Mouse (Mus musculus) liver, embryonic 16.5 days (tissue): Measurements from ENCODE around the gene Ackr2. TPM values are rescaled to one million over a fixed set of nuclear protein-coding genes. Genes with fewer than 3 reads are reported as not detected.

Experiments
- ATAC-seq: fragments of 200-750 bp; cut with Nextera tagmentation; 2 replicates; pipeline ENCODE4 v1.8.0; 2017; ENCODE audit warnings: low read depth, mild to moderate bottlenecking, moderate number of reproducible peaks, moderate library complexity
- H3K27ac ChIP-seq: fragments of 300-500 bp; sonication (generic); 2 replicates; pipeline ENCODE4 v1.5.1; 2014; ENCODE audit warnings: mild to moderate bottlenecking, low read length
- H3K27me3 ChIP-seq: fragments of 300-500 bp; sonication (generic); 2 replicates; pipeline ENCODE4 v1.6.1; 2014; ENCODE audit warnings: low read depth, low read length, mixed read lengths; ENCODE audit not compliant: control insufficient read depth, insufficient read depth
- H3K36me3 ChIP-seq: fragments of 300-500 bp; sonication (generic); 2 replicates; pipeline ENCODE4 v1.6.1; 2014; ENCODE audit warnings: mild to moderate bottlenecking; ENCODE audit not compliant: control insufficient read depth, insufficient read depth
- H3K4me1 ChIP-seq: fragments of 300-500 bp; sonication (generic); 2 replicates; pipeline ENCODE4 v1.6.1; 2014; ENCODE audit warnings: low read depth, low read length, mixed read lengths; ENCODE audit not compliant: control insufficient read depth
- H3K4me2 ChIP-seq: fragments of 300-500 bp; sonication (generic); 2 replicates; pipeline ENCODE4 v1.6.1; 2014; ENCODE audit warnings: low read depth, low read length, mixed read lengths
- H3K4me3 ChIP-seq: fragments of 300-500 bp; sonication (generic); 2 replicates; pipeline ENCODE4 v1.5.1; 2014; ENCODE audit warnings: low read depth, mild to moderate bottlenecking, low read length
- H3K9ac ChIP-seq: fragments of 300-500 bp; sonication (generic); 2 replicates; pipeline ENCODE4 v1.6.1; 2014; ENCODE audit warnings: low read depth, low read length
- H3K9me3 ChIP-seq: fragments of 300-500 bp; sonication (generic); replicated peaks from 2 replicates; pipeline ENCODE4 v1.6.1; 2016; ENCODE audit warnings: low read length; ENCODE audit not compliant: control insufficient read depth
- WGBS: fragments of 180-500 bp; shearing (Covaris S2); extraction: QIAGEN DNeasy Blood & Tissue Kit; methylation state at CpG from one replicate; pipeline ENCODE4 v1.1.7; 2014; ENCODE audit not compliant: insufficient replicate concordance; 5-methylcytosine and 5-hydroxymethylcytosine counted together
- polyA plus RNA-seq: library from polyadenylated mRNA; unstranded; fragments of >200 nt; fragmentation: Nextera tagmentation; extraction: Ambion mirVana; gene quantifications from 2 replicates; pipeline ENCODE4 v1.2.1, GENCODE M21; 2015

The Ackr2 gene
- polyA plus RNA-seq, 1 experiment from 2014 or later, result 0.72 TPM

GRCm38 (mm10) chr9:121865425-121866008, 32.6 kb upstream of the Ackr2 start:
- no peak for ATAC-seq
- Histone ChIP-seq H3K9me3 (no peaks in the 10 kb centered on the region), H3K27ac (no peak overlapping the region), H3K4me1 (no peaks in the 10 kb centered on the region), H3K4me2 (no peak overlapping the region), H3K9ac (no peak overlapping the region), H3K36me3 (no peaks in the 10 kb centered on the region), H3K4me3 (no peak overlapping the region), H3K27me3 (no peaks in the 10 kb centered on the region)
- 49% methylated on average over 3 of the region's 3 CpGs for WGBS

DNA sequence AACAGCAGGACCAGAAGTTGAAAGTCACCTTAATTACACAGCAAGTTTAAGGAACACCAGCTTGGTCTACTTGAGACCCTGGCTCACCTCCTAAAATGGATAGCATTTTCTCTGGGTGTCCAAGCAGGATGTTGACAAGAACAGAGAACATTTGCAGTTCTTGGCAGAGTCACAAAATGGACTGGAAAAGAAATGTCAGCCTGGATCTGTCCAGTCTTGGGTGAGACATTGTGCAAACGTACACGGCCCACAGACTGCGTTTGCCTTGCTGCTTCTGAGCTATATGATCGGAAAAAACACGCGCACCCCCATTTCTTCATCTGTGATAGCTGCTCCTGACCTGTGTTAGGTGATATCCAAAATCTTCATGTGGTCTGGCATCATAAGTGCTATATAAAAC, 30.5 kb upstream of the Ackr2 start:
- no peak for ATAC-seq
- 81% methylated on average over 6 of the region's 6 CpGs for WGBS
- Histone ChIP-seq H3K4me3 (no peak overlapping the region), H3K27me3 (no peaks in the 10 kb centered on the region), H3K4me2 (no peak overlapping the region), H3K9ac (no peak overlapping the region), H3K4me1 (no peaks in the 10 kb centered on the region), H3K36me3 (no peaks in the 10 kb centered on the region), H3K27ac (no peak overlapping the region), H3K9me3 (no peaks in the 10 kb centered on the region)

GRCm38 (mm10) chr9:121868236-121868635, 29.9 kb upstream of the Ackr2 start:
- Histone ChIP-seq H3K27me3 (no peaks in the 10 kb centered on the region), H3K9me3 (no peaks in the 10 kb centered on the region), H3K4me3 (no peak overlapping the region), H3K4me1 (no peaks in the 10 kb centered on the region), H3K36me3 (no peaks in the 10 kb centered on the region), H3K9ac (no peak overlapping the region), H3K4me2 (no peak overlapping the region), H3K27ac (no peak overlapping the region)
- 60% methylated on average over 6 of the region's 6 CpGs for WGBS
- ATAC-seq, result no peak

DNA sequence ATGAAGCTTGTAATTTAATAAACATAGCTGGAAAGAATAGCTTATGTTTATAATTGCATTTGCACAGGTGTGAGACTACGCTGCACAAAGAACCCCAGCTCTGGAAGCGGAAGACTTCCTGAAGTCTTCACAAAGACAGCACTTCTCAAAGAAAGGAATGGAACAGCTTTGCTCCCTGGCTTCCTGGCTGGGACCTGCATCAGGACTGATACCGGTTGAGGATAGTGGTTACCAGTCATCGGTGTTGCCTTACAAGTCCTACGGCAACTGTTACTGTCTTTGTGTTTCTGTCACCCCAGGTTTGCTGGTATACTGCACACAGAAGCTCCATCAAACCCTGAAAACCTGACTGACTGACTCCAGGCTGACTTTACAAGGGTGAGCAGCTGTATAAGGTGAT, 28.7 kb upstream of the Ackr2 start:
- Histone ChIP-seq H3K27ac (no peak overlapping the region), H3K4me1 (no peaks in the 10 kb centered on the region), H3K9ac (no peak overlapping the region), H3K27me3 (no peaks in the 10 kb centered on the region), H3K4me3 (no peak overlapping the region), H3K9me3 (no peaks in the 10 kb centered on the region), H3K36me3 (no peaks in the 10 kb centered on the region), H3K4me2 (no peak overlapping the region)
- WGBS, result 72% methylated on average over 5 of the region's 5 CpGs
- no peak for ATAC-seq

DNA sequence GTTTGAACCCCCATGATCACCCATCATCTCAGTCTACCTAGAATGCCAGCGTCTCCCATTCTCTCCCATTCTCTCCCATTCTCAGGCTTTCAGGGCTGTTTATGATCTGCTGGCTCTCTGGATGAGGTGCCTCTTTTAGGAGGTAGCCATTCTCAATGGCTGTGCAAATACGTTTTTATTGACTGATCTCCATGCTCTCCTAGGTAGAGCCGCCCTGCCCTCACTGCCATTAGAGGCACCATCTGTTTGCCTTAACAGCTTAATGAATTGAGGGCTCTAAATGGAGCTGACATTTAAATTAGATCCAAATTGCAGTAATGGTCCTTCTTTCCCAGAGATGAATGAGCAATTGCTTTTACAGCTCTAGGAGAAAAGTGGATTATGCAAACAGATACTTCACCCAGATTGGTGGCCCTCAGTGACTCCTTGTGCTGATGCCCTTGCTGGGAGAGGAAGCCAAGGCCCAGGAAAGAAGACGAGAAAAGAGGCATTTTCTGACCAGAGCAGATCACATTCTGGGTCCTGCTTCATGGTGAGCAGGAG, 28.1 kb upstream of the Ackr2 start:
- 39% methylated on average over 4 of the region's 4 CpGs for WGBS

GRCm38 (mm10) chr9:121872062-121872683, 26.0 kb upstream of the Ackr2 start:
- Histone ChIP-seq H3K4me1 (no peaks in the 10 kb centered on the region), H3K27ac (no peak overlapping the region), H3K9me3 (no peaks in the 10 kb centered on the region), H3K27me3 (no peaks in the 10 kb centered on the region), H3K4me2 (no peak overlapping the region), H3K4me3 (no peak overlapping the region), H3K9ac (no peak overlapping the region), H3K36me3 (no peaks in the 10 kb centered on the region)
- 57% methylated on average over 2 of the region's 2 CpGs for WGBS
- no peak for ATAC-seq

More for the DNA sequence above, 28.1 kb upstream of the Ackr2 start:
- no peak overlapping the region for H3K27ac ChIP-seq
- H3K4me3 ChIP-seq, result no peak overlapping the region
- no peaks in the 10 kb centered on the region for H3K36me3 ChIP-seq
- H3K4me2 ChIP-seq, result no peak overlapping the region
- H3K4me1 ChIP-seq, result no peaks in the 10 kb centered on the region
- H3K27me3 ChIP-seq, result no peaks in the 10 kb centered on the region
- no peak for ATAC-seq
- no peaks in the 10 kb centered on the region for H3K9me3 ChIP-seq
- no peak overlapping the region for H3K9ac ChIP-seq

GRCm38 (mm10) chr9:121873578-121873977, 24.6 kb upstream of the Ackr2 start:
- 0 out of 2 replicates have a peak, but pooled peaks have one; percentile 27 for ATAC-seq
- Histone ChIP-seq H3K27ac (no peak overlapping the region), H3K4me2 (no peak overlapping the region), H3K4me3 (no peak overlapping the region), H3K9ac (no peak overlapping the region), H3K36me3 (no peaks in the 10 kb centered on the region), H3K4me1 (no peaks in the 10 kb centered on the region), H3K27me3 (no peaks in the 10 kb centered on the region), H3K9me3 (no peaks in the 10 kb centered on the region)

DNA sequence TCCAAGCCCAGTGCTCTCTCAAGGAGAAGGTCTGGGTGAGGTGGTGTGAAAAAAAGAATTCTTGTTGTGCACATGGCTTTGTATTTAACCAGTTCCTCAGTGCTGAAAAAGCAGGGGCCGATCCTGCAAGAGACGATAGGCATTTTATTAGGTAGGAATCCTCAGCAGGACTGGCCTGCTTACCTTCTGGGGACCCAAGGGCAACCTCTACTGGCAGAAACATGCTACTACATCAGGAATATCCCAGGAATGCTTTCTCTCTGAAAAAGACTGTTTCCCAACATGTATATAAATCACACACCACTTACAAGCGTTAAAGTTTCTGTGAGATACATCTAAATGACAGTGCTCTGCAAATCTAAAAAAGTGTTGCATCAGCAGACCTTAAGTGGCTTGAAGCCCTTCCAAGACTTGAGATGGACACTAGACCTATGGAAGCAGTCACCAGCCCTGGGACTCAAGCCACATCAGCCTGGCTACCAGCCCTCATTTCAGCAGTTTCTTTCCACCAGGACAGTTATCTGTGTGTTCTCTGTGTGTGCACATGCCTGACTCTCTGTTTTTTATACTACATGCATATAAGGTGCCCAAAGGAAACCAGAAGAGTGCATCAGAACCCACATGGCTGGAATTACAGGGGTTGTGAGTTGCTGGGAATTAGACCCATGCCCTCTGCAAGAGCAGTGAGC, 21.0 kb upstream of the Ackr2 start:
- peaks cover 2% of the 10 kb centered on the region; the same call in 1 of the 2 replicates for H3K4me1 ChIP-seq
- no peak overlapping the region for H3K4me2 ChIP-seq
- no peak for ATAC-seq
- no peaks in the 10 kb centered on the region for H3K9me3 ChIP-seq
- WGBS, result 12% methylated on average over 3 of the region's 3 CpGs
- no peak overlapping the region for H3K9ac ChIP-seq
- H3K27me3 ChIP-seq, result no peaks in the 10 kb centered on the region
- no peaks in the 10 kb centered on the region for H3K36me3 ChIP-seq
- H3K4me3 ChIP-seq, result no peak overlapping the region
- no peak overlapping the region for H3K27ac ChIP-seq

DNA sequence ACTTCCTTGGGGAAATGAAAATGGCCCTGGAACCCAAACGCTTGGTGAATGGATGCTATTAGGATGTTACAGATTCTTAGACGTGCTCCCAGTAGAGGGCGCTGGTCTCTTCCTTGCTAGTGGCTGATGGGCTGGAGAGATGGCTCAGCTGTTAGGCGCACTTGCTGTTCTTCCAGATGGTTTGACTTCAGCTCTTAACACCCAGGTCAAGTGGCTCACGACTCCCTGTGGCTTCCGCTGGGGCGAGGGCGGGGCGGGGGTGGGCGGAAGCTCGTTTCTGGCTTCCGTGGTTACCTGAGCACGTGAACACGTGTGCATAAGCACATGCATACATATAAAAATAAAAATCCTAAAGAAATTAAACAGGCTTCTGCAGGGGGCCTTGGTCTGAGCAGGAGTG, 17.3 kb upstream of the Ackr2 start:
- no peaks in the 10 kb centered on the region for H3K36me3 ChIP-seq
- H3K27ac ChIP-seq, result no peak overlapping the region
- peak; percentile 32; the same call in 1 of the 2 replicates for ATAC-seq
- H3K4me1 ChIP-seq, result peaks cover 2% of the 10 kb centered on the region; the same call in 1 of the 2 replicates
- no peak overlapping the region for H3K4me3 ChIP-seq
- no peaks in the 10 kb centered on the region for H3K27me3 ChIP-seq
- H3K4me2 ChIP-seq, result peak overlapping the region; percentile 23
- WGBS, result 15% methylated on average over 14 of the region's 14 CpGs
- no peak overlapping the region for H3K9ac ChIP-seq
- H3K9me3 ChIP-seq, result no peaks in the 10 kb centered on the region
